Mouse (Mus musculus) midbrain, embryonic 11.5 days (tissue): ENCODE results near the gene Rbms3. TPM values are rescaled to one million over a fixed set of nuclear protein-coding genes. Genes with fewer than 3 reads are reported as not detected.
A peak's percentile ranks its signal among the peaks of the same experiment; 100 is the strongest.

Source experiments
- ATAC-seq: fragments of 200-750 bp; cut with Nextera tagmentation; 2 replicates; pipeline ENCODE4 v1.8.0; 2017; ENCODE audit warnings: moderate TSS enrichment, moderate library complexity; ENCODE audit not compliant: low FRiP score
- DNase-seq: peaks from one replicate; pipeline ENCODE4 v3.0.0; 2015; ENCODE audit warnings: low spot score; ENCODE audit errors: missing footprints
- H3K27ac ChIP-seq: fragments of 300-500 bp; sonication (generic); 2 replicates; pipeline ENCODE4 v1.5.1; 2014; ENCODE audit warnings: low read depth, low read length
- H3K27me3 ChIP-seq: fragments of 300-500 bp; sonication (generic); 2 replicates; pipeline ENCODE4 v1.6.1; 2014; ENCODE audit warnings: mild to moderate bottlenecking, low read length, moderate library complexity, mixed read lengths; ENCODE audit not compliant: control insufficient read depth, insufficient read depth
- H3K36me3 ChIP-seq: fragments of 300-500 bp; sonication (generic); 2 replicates; pipeline ENCODE4 v1.6.1; 2014; ENCODE audit warnings: mild to moderate bottlenecking, low read length, moderate library complexity, mixed read lengths; ENCODE audit not compliant: control insufficient read depth, insufficient read depth
- H3K4me1 ChIP-seq: fragments of 300-500 bp; sonication (generic); 2 replicates; pipeline ENCODE4 v1.6.1; 2014; ENCODE audit warnings: low read length; ENCODE audit not compliant: control insufficient read depth, insufficient read depth
- H3K4me2 ChIP-seq: fragments of 300-500 bp; sonication (generic); 2 replicates; pipeline ENCODE4 v1.6.1; 2014; ENCODE audit warnings: mild to moderate bottlenecking, moderate library complexity
- H3K4me3 ChIP-seq: fragments of 300-500 bp; sonication (generic); 2 replicates; pipeline ENCODE4 v1.5.1; 2014; ENCODE audit warnings: low read depth, low read length
- H3K9ac ChIP-seq: fragments of 300-500 bp; sonication (generic); 2 replicates; pipeline ENCODE4 v1.6.1; 2014; ENCODE audit warnings: low read length
- H3K9me3 ChIP-seq: fragments of 300-500 bp; sonication (generic); 2 replicates; pipeline ENCODE4 v1.6.1; 2016; ENCODE audit warnings: low read length; ENCODE audit not compliant: control insufficient read depth
- WGBS: fragments of 180-500 bp; shearing (Covaris S2); extraction: QIAGEN DNeasy Blood & Tissue Kit; methylation state at CpG from one replicate; pipeline ENCODE4 v1.1.7; 2014; 5-methylcytosine and 5-hydroxymethylcytosine counted together
- polyA plus RNA-seq: library from polyadenylated mRNA; unstranded; fragments of >200 nt; fragmentation: Nextera tagmentation; extraction: Ambion mirVana; gene quantifications from 2 replicates; pipeline ENCODE4 v1.2.1, GENCODE M21; 2014

The Rbms3 gene
- polyA plus RNA-seq, 1 experiment from 2014 or later, result 13.6 TPM

GRCm38 (mm10) chr9:116657141-116657540 lies 972.6 kb downstream of the Rbms3 start:
- H3K4me1 ChIP-seq, result no peaks in the 10 kb centered on the region
- H3K9me3 ChIP-seq, result no peaks in the 10 kb centered on the region
- 88% methylated on average over 2 of the region's 2 CpGs for WGBS
- no peak overlapping the region for H3K4me3 ChIP-seq
- no peaks in the 10 kb centered on the region for H3K36me3 ChIP-seq
- DNase-seq (no peak), ATAC-seq (no peak)
- no peaks in the 10 kb centered on the region for H3K27me3 ChIP-seq
- no peak overlapping the region for H3K9ac ChIP-seq
- H3K4me2 ChIP-seq, result no peak overlapping the region
- no peak overlapping the region for H3K27ac ChIP-seq

DNA sequence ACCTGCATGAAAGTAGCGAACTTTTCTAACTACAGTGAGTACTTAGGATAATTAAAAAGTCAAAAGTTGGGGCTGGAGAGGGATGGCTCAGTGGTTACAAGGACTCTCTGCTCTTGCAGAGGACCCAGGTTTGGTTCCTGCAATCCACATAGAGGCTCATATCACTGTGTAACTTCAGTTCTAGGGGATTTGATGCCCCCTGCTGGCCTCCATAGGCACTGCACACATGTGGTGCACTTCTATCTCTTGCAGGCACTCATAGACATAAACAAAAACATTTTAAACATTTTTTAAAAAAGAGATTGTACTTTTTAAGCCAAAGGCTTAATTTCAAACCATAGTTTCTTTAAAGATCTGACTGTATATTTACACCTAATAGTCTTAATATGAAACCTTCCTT lies 978.3 kb downstream of the Rbms3 start:
- no peak overlapping the region for H3K9ac ChIP-seq
- no peaks in the 10 kb centered on the region for H3K27me3 ChIP-seq
- DNase-seq (no peak), ATAC-seq (no peak)
- H3K27ac ChIP-seq, result no peak overlapping the region
- no peaks in the 10 kb centered on the region for H3K9me3 ChIP-seq
- 89% methylated on average over 1 of the region's 1 CpGs for WGBS
- H3K4me3 ChIP-seq, result no peak overlapping the region
- peaks cover 3% of the 10 kb centered on the region; the same call in 1 of the 2 replicates for H3K4me1 ChIP-seq
- H3K36me3 ChIP-seq, result no peaks in the 10 kb centered on the region
- no peak overlapping the region for H3K4me2 ChIP-seq

GRCm38 (mm10) chr9:116649955-116650354 lies 979.8 kb downstream of the Rbms3 start:
- H3K27me3 ChIP-seq, result no peaks in the 10 kb centered on the region
- no peak overlapping the region for H3K9ac ChIP-seq
- H3K36me3 ChIP-seq, result no peaks in the 10 kb centered on the region
- H3K4me1 ChIP-seq, result peaks cover 3% of the 10 kb centered on the region; the same call in 1 of the 2 replicates
- H3K27ac ChIP-seq, result no peak overlapping the region
- H3K9me3 ChIP-seq, result no peaks in the 10 kb centered on the region
- DNase-seq (no peak), ATAC-seq (no peak)
- no peak overlapping the region for H3K4me2 ChIP-seq
- WGBS, result 81% methylated on average over 4 of the region's 4 CpGs
- H3K4me3 ChIP-seq, result no peak overlapping the region

GRCm38 (mm10) chr9:116649086-116649792 lies 980.5 kb downstream of the Rbms3 start:
- Histone ChIP-seq H3K4me2 (no peak overlapping the region), H3K9me3 (no peaks in the 10 kb centered on the region), H3K4me3 (no peak overlapping the region), H3K27ac (no peak overlapping the region), H3K4me1 (peaks cover 3% of the 10 kb centered on the region; the same call in 1 of the 2 replicates), H3K9ac (no peak overlapping the region), H3K36me3 (no peaks in the 10 kb centered on the region), H3K27me3 (no peaks in the 10 kb centered on the region)
- ATAC-seq (no peak), DNase-seq (peak; percentile 90)
- WGBS, result 17% methylated on average over 9 of the region's 9 CpGs

DNA sequence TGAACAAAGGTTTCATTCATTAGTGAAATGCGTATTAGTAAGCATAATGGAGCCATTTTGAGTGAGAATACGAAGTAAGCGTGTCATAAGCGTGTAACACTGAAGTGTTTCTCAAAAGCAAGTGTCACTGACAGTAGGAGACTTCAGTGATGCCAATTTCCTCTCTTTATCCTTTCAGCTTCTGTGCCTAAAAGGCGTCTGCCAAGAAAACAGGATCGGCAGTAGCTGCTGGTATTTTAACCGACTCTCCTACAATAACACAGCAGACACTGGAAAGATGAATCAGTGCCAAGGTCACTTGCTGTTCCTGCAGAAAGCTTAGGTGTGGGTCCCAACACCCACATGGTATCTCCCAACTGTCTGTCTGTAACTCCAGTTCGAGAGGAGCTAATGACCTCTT lies 985.1 kb downstream of the Rbms3 start:
- no peak for DNase-seq
- no peak overlapping the region for H3K4me3 ChIP-seq
- H3K36me3 ChIP-seq, result no peaks in the 10 kb centered on the region
- no peak overlapping the region for H3K27ac ChIP-seq
- H3K27me3 ChIP-seq, result no peaks in the 10 kb centered on the region
- WGBS, result 81% methylated on average over 8 of the region's 8 CpGs
- no peak for ATAC-seq
- no peak overlapping the region for H3K4me2 ChIP-seq
- no peak overlapping the region for H3K9ac ChIP-seq
- H3K4me1 ChIP-seq, result peaks cover 2% of the 10 kb centered on the region; the same call in 1 of the 2 replicates
- 0 out of 2 replicates have a peak, but pooled peaks cover 3% of the 10 kb centered on the region for H3K9me3 ChIP-seq

GRCm38 (mm10) chr9:116640302-116640679 lies 989.4 kb downstream of the Rbms3 start:
- H3K9me3 ChIP-seq, result 0 out of 2 replicates have a peak, but pooled peaks cover 3% of the 10 kb centered on the region
- no peak overlapping the region for H3K4me2 ChIP-seq
- H3K4me3 ChIP-seq, result no peak overlapping the region
- DNase-seq (no peak), ATAC-seq (no peak)
- H3K36me3 ChIP-seq, result no peaks in the 10 kb centered on the region
- H3K27ac ChIP-seq, result no peak overlapping the region
- no peaks in the 10 kb centered on the region for H3K27me3 ChIP-seq
- H3K9ac ChIP-seq, result no peak overlapping the region
- WGBS, result 77% methylated on average over 4 of the region's 4 CpGs
- H3K4me1 ChIP-seq, result no peaks in the 10 kb centered on the region

DNA sequence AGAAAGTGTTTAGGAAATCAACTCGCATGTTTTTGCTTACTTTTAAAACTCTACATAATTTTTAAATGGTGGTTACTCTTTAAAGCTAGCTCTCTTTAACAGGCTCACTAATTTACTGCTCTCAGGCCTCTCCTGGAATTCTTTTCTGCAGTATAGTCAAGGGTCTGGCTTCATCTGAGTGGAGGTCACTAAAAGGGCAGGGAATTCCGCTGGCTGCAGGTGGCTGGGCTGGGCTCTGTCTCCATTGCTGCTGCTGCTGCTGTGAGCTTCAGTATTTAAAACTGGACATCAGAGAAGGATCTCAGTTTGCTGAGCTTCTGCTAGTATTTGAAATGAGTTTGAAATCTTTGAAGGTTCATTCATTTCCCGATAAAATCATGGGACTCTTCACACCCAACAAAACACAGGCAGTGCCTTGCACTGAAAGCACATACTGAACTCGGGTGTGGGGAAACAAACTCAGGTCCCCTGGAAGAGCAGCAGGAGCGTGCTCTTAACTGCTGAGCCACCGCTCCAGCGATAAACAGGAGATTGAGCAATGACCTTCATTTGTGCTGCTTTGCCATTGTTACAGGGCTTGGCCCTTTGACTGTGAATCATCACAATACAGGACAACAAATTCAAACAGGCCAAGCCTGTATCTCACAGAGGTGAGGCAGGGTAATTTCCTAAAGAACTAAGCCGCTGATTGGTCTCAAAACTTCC lies 990.0 kb downstream of the Rbms3 start:
- DNase-seq, result no peak
- H3K4me3 ChIP-seq, result no peak overlapping the region
- H3K9ac ChIP-seq, result no peak overlapping the region
- no peak for ATAC-seq
- no peaks in the 10 kb centered on the region for H3K27me3 ChIP-seq
- H3K27ac ChIP-seq, result no peak overlapping the region
- H3K4me2 ChIP-seq, result no peak overlapping the region
- no peaks in the 10 kb centered on the region for H3K36me3 ChIP-seq
- H3K9me3 ChIP-seq, result 0 out of 2 replicates have a peak, but pooled peaks cover 3% of the 10 kb centered on the region
- WGBS, result 64% methylated on average over 8 of the region's 8 CpGs
- no peaks in the 10 kb centered on the region for H3K4me1 ChIP-seq

- 93% methylated on average over 5 of the region's 5 CpGs for WGBS
- H3K4me3 ChIP-seq, result no peak overlapping the region
- peaks cover 4% of the 10 kb centered on the region; the same call in 1 of the 2 replicates for H3K9me3 ChIP-seq
- no peak overlapping the region for H3K9ac ChIP-seq
- no peak for ATAC-seq
- H3K36me3 ChIP-seq, result no peaks in the 10 kb centered on the region
- no peaks in the 10 kb centered on the region for H3K4me1 ChIP-seq
- H3K27ac ChIP-seq, result no peak overlapping the region
- H3K27me3 ChIP-seq, result no peaks in the 10 kb centered on the region
- H3K4me2 ChIP-seq, result no peak overlapping the region
- no peak for DNase-seq
These were observed 995.9 kb downstream of the Rbms3 start for GRCm38 (mm10) chr9:116633786-116634185.

- WGBS, result 75% methylated on average over 1 of the region's 1 CpGs
These were observed 996.6 kb downstream of the Rbms3 start for GRCm38 (mm10) chr9:116633075-116633474.

More at GRCm38 (mm10) chr9:116633075-116633474, 996.6 kb downstream of the Rbms3 start:
- H3K9me3 ChIP-seq, result peaks cover 4% of the 10 kb centered on the region; the same call in 1 of the 2 replicates
- H3K27me3 ChIP-seq, result no peaks in the 10 kb centered on the region
- ATAC-seq (no peak), DNase-seq (no peak)
- no peak overlapping the region for H3K4me3 ChIP-seq
- no peaks in the 10 kb centered on the region for H3K36me3 ChIP-seq
- no peak overlapping the region for H3K27ac ChIP-seq
- H3K4me1 ChIP-seq, result no peaks in the 10 kb centered on the region
- no peak overlapping the region for H3K4me2 ChIP-seq
- no peak overlapping the region for H3K9ac ChIP-seq
